Mouse (Mus musculus): ENCODE results near the gene Invs.

DNA sequence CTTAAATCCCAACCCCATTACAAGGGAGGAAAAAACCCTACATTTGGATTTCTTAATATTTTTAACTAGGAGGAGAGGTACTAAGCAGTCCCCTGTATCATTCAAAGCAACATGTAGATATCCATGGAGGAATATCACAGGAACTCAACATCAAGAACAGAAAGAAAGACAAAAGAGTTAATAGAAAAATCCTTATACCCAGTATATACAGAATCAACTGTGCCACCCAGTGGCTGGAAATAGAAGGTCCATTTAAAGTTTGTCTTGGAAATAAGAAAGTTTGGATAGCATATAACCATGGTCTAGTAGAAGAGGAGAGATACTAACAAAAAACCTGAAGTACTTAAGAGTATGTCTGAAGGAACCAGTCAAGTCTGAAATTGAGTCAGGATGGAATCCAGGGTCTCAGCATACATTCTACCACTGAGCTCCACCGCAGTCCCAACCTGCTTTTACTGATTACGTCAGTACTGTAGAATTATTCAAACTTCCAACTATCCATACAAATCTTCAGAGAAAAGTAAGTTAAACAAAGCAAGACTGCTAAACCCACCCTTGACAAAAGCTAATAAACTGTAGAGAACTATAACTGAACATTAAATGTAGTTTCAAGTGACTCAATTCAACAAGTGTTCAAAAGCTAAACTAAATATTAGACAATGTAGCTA lies 174.7 kb downstream of the Invs start:
- TF ChIP-seq CTCF (IDR thresholded peaks at IDR 0.05) (peak; percentile 61), POLR2A (IDR thresholded peaks at IDR 0.05; ENCODE audit: insufficient read depth, low read depth, low read length) (no peak), EP300 (IDR thresholded peaks at IDR 0.05; ENCODE audit: insufficient read depth, low read depth, low read length) (no peak)
